Mouse (Mus musculus) forebrain, postnatal 0 days (tissue): ENCODE data around the gene Usp7. TPM values are rescaled to one million over a fixed set of nuclear protein-coding genes. Genes with fewer than 3 reads are reported as not detected.

Experiments used
- ATAC-seq: fragments of 200-750 bp; cut with Nextera tagmentation; 2 replicates; pipeline ENCODE4 v1.8.0; 2017; ENCODE audit warnings: mild to moderate bottlenecking, moderate library complexity
- DNase-seq: peaks from one replicate; pipeline ENCODE4 v3.0.0-alpha.2; 2015
- H3K27ac ChIP-seq: fragments of 300-500 bp; sonication (generic); 2 replicates; pipeline ENCODE4 v1.5.1; 2014; ENCODE audit warnings: low read depth, mild to moderate bottlenecking, antibody characterized with exemption, low read length, moderate library complexity, mixed read lengths
- H3K27me3 ChIP-seq: fragments of 300-500 bp; sonication (generic); 2 replicates; pipeline ENCODE4 v1.6.1; 2014; ENCODE audit warnings: mild to moderate bottlenecking, low read length, mixed read lengths; ENCODE audit not compliant: insufficient read depth
- H3K36me3 ChIP-seq: fragments of 300-500 bp; sonication (generic); 2 replicates; pipeline ENCODE4 v1.6.1; 2014; ENCODE audit warnings: mild to moderate bottlenecking, moderate library complexity; ENCODE audit not compliant: insufficient read depth
- H3K4me1 ChIP-seq: fragments of 300-500 bp; sonication (generic); 2 replicates; pipeline ENCODE4 v1.6.1; 2014; ENCODE audit warnings: antibody characterized with exemption; ENCODE audit not compliant: insufficient read depth
- H3K4me2 ChIP-seq: fragments of 300-500 bp; sonication (generic); 2 replicates; pipeline ENCODE4 v1.6.1; 2014; ENCODE audit warnings: low read depth, mild to moderate bottlenecking, moderate library complexity
- H3K4me3 ChIP-seq: fragments of 300-500 bp; sonication (generic); 2 replicates; pipeline ENCODE4 v1.5.1; 2014; ENCODE audit warnings: low read depth, low read length, mixed read lengths
- H3K9ac ChIP-seq: fragments of 300-500 bp; sonication (generic); 2 replicates; pipeline ENCODE4 v1.6.1; 2014; ENCODE audit warnings: mild to moderate bottlenecking
- H3K9me3 ChIP-seq: fragments of 300-500 bp; sonication (generic); 2 replicates; pipeline ENCODE4 v1.6.1; 2016; ENCODE audit warnings: low read length
- CTCF ChIP-seq: sonication (generic); IDR thresholded peaks from 2 replicates; pipeline ENCODE4 v1.5.1; 2016; ENCODE audit warnings: antibody characterized with exemption, control low read depth, low read depth
- WGBS: fragments of 180-500 bp; shearing (Covaris S2); extraction: QIAGEN DNeasy Blood & Tissue Kit; methylation state at CpG from one replicate; pipeline ENCODE4 v1.1.7; 2014; 5-methylcytosine and 5-hydroxymethylcytosine counted together
- polyA plus RNA-seq: library from polyadenylated mRNA; unstranded; fragments of >200 nt; fragmentation: Nextera tagmentation; extraction: Ambion mirVana; gene quantifications from 2 replicates; pipeline ENCODE4 v1.2.1, GENCODE M21; 2015
- total RNA-seq: library from RNA; depleted of rRNA; stranded (reverse); fragments of >200 nt; gene quantifications from 2 replicates; pipeline ENCODE4 v1.2.3, GENCODE M21; 2014

The Usp7 gene
- total and polyA plus RNA-seq, 2 experiments from 2014 or later = 18.9 to 200 TPM

DNA sequence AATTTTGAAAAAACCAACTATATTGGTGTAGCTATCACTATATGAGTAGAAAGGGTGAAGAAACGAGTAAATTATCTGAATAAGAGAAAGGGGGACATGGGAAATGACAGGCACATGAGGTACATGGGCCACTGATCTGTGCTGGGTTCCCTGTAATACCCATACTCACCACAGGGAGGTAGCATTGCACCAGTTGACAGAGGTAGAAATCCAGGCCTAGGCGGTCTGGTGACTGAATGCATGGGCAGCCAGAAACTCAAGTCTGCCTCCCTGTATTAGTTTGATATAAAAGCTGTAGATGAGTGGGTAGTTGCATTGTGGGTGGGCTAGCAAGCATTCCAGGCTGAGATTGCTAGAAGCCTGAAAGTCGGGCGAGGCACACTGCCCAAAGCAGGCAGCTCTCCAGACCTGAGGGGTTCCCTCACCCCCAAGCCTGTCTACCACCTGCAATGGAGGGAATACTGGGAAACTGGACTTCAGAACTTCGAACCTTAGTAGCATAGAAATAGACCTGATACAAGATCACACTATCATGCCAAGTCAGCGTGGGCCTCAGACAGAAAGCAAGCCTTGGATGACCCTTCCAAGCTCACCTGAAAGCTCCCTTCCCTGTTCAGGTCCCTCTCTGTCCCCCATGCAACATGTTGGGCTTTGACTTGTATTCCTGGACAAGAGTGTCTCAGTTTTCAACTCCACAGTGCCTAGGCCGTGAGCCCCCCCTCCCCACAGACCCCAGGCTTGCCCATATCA is 105.8 kb downstream of the Usp7 start:
- no peaks in the 10 kb centered on the region for H3K4me1 ChIP-seq
- H3K27me3 ChIP-seq = no peaks in the 10 kb centered on the region
- H3K27ac ChIP-seq = no peak overlapping the region
- DNase-seq (peak; percentile 82), ATAC-seq (peak; percentile 72)
- TF ChIP-seq CTCF = peak; percentile 93
- no peak overlapping the region for H3K4me3 ChIP-seq
- peaks cover 31% of the 10 kb centered on the region for H3K36me3 ChIP-seq
- 66% methylated on average over 7 of the region's 7 CpGs for WGBS
- no peak overlapping the region for H3K4me2 ChIP-seq
- no peak overlapping the region for H3K9ac ChIP-seq
- H3K9me3 ChIP-seq = no peaks in the 10 kb centered on the region

DNA sequence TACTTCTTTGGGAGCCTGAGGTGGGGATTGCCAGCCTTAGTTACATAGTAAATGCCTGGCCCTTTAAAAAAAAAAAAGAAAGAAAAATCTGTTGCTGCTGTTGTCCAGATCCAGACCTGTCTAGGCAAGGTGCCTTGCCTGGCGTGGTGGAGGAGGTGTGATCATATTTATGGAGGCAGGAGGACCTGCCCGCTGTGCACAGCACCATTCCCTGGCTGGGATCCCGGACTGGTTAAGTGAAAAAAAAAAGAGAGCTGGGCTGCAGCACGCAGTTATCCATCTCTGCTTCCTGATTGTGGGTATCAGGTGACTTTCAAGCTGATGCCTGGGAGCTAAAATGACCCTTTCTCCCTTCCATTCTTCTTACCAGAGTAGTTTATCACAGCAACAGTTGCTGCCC is 107.0 kb downstream of the Usp7 start:
- ATAC-seq (no peak), DNase-seq (no peak)
- Histone ChIP-seq H3K27me3 (no peaks in the 10 kb centered on the region), H3K9me3 (no peaks in the 10 kb centered on the region), H3K36me3 (peaks cover 19% of the 10 kb centered on the region), H3K4me3 (no peak overlapping the region), H3K4me2 (no peak overlapping the region), H3K4me1 (no peaks in the 10 kb centered on the region), H3K27ac (no peak overlapping the region), H3K9ac (no peak overlapping the region)
- WGBS = 73% methylated on average over 4 of the region's 4 CpGs
- TF ChIP-seq CTCF = no peak

DNA sequence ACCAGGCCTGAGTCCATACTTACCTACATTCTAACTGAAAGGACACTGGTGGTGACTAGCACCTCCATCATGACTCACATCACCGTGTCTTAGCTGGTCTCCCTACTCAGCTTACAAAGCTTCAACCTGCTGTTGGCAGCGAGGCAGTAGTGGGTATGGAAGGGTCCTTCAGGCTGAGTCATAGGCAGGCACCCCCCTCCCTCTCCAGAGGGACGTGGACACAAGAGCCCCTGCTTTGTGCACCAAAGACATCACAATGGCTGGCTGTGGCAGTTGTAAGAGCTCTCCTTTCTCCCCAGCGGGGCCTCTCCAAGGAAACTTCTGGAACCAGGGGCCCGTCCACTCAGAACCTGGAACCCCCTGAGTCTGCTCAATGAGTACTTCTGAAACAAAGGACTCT is 111.6 kb downstream of the Usp7 start, which contains the start of gene Gm5767:
Gm5767 (plus strand) TSS at position 301 of the 400 bp plus-strand sequence.
- DNase-seq (no peak), ATAC-seq (no peak)
- Histone ChIP-seq H3K27ac (no peak within 1 kb of the TSS), H3K4me2 (no peak within 1 kb of the TSS), H3K27me3 (no peaks in the 10 kb centered on the region), H3K36me3 (0 out of 2 replicates have a peak, but pooled peaks cover 2% of the 10 kb centered on the region), H3K9ac (no peak within 1 kb of the TSS), H3K4me1 (no peaks in the 10 kb centered on the region), H3K9me3 (no peaks in the 10 kb centered on the region), H3K4me3 (no peak within 1 kb of the TSS)
- WGBS = 83% methylated on average over 5 of the region's 5 CpGs
- no peak for TF ChIP-seq CTCF

DNA sequence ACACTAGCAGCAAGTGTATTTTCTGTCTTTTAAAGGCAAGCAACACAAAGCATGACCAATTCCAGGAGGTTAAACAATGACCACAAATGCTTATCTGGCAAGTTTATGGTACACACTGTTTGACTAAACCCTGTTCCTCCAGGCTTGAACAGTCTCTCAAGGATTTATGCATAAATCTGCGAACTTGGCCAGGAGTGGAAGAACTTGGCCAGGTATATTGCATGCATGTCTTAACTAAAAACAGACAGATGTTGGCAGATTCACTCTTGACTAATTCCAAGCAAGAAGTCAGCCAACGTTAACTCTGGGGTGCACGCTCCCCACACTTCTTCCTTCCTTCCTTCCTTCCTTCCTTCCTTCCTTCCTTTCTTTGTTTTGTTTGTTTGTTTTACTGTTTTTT is 112.3 kb downstream of the Usp7 start:
- no peak overlapping the region for H3K4me3 ChIP-seq

DNA sequence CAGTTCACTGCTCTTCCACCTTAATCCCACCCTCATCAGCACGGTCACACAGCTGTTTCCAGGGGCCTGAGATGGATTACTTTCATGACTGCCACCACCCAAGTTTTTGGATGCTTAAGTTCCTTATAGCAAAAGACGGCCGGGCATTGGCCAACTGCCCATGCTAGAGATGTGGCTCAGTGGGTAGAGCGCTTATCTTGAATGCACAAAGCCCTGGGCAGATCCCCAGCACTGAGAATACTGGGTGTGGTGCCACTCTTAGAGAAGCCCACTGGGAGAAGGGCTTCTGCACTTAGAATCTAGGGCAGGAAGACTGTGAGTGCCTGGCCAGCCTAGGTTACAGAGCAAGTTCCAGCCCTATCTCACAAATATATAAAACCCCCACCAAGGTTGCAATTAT is 113.4 kb downstream of the Usp7 start:
- no peak for DNase-seq
- H3K4me2 ChIP-seq = no peak overlapping the region
- no peaks in the 10 kb centered on the region for H3K36me3 ChIP-seq
- H3K27ac ChIP-seq = no peak overlapping the region
- no peaks in the 10 kb centered on the region for H3K9me3 ChIP-seq
- ATAC-seq = no peak
- no peak for TF ChIP-seq CTCF
- 81% methylated on average over 4 of the region's 4 CpGs for WGBS
- H3K4me3 ChIP-seq = no peak overlapping the region
- H3K27me3 ChIP-seq = no peaks in the 10 kb centered on the region
- H3K9ac ChIP-seq = no peak overlapping the region
- no peaks in the 10 kb centered on the region for H3K4me1 ChIP-seq

More for the DNA sequence above, 112.3 kb downstream of the Usp7 start:
- Histone ChIP-seq H3K4me2 (no peak overlapping the region), H3K4me1 (no peaks in the 10 kb centered on the region), H3K9me3 (no peaks in the 10 kb centered on the region), H3K9ac (no peak overlapping the region), H3K27ac (no peak overlapping the region), H3K27me3 (no peaks in the 10 kb centered on the region), H3K36me3 (0 out of 2 replicates have a peak, but pooled peaks cover 2% of the 10 kb centered on the region)
- no peak for ATAC-seq
- TF ChIP-seq CTCF = no peak
- no peak for DNase-seq
- WGBS = 85% methylated on average over 3 of the region's 3 CpGs

DNA sequence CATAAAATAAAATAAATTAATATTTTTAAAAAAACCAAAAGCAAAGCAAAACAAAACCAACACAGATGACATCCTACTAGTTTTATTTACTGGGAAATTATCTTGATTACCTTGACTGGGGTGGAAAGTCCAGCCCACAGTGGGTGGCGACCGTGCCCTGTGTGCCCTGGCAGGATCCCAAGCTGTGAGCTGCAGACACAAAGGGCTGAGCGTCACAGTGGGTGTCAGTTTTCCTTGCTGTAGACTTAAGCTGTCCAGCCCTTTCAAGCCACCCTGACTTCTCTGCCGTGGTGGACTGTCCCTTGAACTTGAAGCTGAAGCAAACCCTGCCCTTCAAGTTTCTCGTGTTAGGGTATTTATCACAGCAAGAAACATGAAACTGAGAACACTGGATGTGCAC is 114.1 kb downstream of the Usp7 start:
- Histone ChIP-seq H3K9me3 (no peaks in the 10 kb centered on the region), H3K4me3 (no peak overlapping the region), H3K4me1 (no peaks in the 10 kb centered on the region), H3K27ac (no peak overlapping the region), H3K9ac (no peak overlapping the region), H3K36me3 (no peaks in the 10 kb centered on the region), H3K4me2 (no peak overlapping the region), H3K27me3 (no peaks in the 10 kb centered on the region)
- no peak for DNase-seq
- TF ChIP-seq CTCF = no peak
- ATAC-seq = no peak
- WGBS = 33% methylated on average over 5 of the region's 5 CpGs

DNA sequence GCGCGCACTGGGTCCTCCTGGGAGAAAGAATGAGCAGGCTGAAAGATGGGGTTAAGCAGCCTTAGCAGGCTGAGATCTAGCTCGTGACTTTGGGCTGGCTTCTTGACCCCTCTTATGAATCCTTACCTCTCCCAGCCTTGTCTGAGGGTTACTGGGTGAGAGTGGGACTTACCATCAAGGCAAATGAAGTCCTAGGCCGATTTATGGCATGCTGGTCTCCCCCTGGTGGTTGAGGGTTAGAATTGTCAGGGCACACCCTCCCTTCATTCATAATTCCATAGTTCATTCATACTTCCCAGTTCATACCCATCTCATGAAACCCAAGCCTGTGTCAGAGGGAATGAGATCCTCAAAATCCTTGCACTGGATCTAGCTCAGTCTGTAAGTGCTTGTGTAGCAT is 115.3 kb downstream of the Usp7 start:
- Histone ChIP-seq H3K36me3 (no peaks in the 10 kb centered on the region), H3K27ac (no peak overlapping the region), H3K27me3 (no peaks in the 10 kb centered on the region), H3K9ac (no peak overlapping the region), H3K4me1 (peaks cover 4% of the 10 kb centered on the region; the same call in 1 of the 2 replicates), H3K4me2 (no peak overlapping the region), H3K9me3 (no peaks in the 10 kb centered on the region), H3K4me3 (no peak overlapping the region)
- 49% methylated on average over 4 of the region's 4 CpGs for WGBS
- DNase-seq (peak; percentile 80), ATAC-seq (peak; percentile 26; the same call in 1 of the 2 replicates)
- TF ChIP-seq CTCF = peak; percentile 90
